Mouse (Mus musculus) heart, postnatal 25 days (tissue): Measurements from ENCODE around the gene Wwp2. TPM values are rescaled to one million over a fixed set of nuclear protein-coding genes. Genes with fewer than 3 reads are reported as not detected.

Source experiments
- DNase-seq: peaks from one replicate; pipeline ENCODE4 v3.0.0; 2022; ENCODE audit warnings: low spot score
- intact Hi-C: fragments of 180-260 bp; cut with DNase I; formaldehyde crosslinking; loops from one replicate; pipeline ENCODE4 v1.15.1; 2025
- total RNA-seq, 2 experiments: library from RNA; stranded (reverse); gene quantifications; 2 replicates each; pipeline ENCODE4 v1.2.3; 2021

Gene Wwp2
- total RNA-seq, 2 experiments from 2014 or later = 20.1 to 22.7 TPM

DNA sequence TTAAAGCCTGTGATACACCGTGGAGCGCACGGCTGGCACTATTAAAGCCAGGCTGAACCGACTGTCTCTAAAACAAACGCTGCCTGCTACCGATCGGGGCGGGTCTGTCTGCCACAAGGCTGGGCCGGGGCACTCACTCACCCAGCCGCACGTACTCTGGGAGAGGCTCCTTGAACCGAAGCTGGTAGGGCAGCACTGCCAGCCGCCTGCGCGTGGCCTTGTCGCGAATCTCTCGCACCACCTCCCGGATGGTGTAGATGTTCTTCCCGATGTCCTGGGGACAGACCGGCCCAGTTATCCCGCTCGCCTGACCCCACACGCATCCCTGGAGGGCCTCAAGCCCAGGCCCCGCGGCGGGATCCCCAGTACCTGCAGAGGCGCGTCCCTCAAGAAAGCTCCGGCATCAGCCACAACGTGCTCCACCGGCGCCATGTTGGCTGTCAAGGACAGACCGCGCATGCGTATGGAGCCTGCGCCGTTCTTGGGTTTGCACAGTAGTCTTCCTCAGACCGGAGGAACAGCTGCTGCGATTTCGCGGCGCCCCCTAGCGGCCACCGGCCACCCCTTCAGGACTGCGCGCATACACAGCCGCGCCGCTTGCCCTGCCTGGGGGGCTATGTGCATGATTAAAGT lies 11.5 kb upstream of the Wwp2 start, which contains the start of gene Nob1:
Gene Nob1, minus strand, starts transcription at position 455 of the 633 bp plus-strand sequence.
- intact Hi-C loops = loop anchor here (2.0 to 5.0 kb wide), 3 partner anchors 36 to 322 kb away; no protein-coding TSS in a partner anchor
- DNase-seq = peak; percentile 90

DNA sequence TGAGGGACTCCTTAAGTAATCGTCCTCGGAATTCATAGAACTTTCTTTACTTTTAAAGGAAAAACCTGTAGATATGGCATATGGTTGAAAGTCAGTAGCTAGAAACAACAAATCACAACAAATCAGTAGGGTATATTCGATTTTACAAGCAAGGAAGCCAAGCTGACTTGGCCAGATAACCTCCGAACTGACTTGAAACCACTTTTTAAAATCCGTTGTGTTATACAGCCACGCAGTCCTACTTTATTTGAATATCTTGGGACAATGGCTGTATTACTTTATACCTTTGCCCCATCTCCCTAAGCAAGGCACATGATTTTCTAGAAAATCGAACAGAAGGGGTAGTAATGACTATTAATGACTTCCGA lies 11.0 kb upstream of the Wwp2 start:
- DNase-seq = no peak
- intact Hi-C loops = loop anchor here (2.0 kb wide), 2 partner anchors 36 to 312 kb away; no protein-coding TSS in a partner anchor

DNA sequence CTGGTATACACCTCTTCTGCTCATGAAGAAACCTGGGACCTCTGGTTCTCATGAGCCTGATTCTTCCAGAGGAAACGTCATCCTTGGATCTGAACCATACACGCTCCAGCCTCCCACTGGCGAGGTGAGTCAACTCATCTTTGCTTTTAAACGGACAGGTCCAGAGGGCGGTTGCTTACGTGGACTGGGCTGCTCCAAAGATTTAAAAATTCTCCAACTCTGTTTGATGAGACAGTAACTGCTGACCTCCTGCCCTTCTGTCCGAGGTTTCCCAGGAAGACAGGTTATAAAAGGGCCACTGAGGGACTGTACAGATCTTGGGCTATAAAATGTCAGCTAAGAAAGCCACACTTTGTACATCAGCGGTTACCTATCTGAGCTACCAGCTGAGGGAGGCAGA lies 5.3 kb upstream of the Wwp2 start:
- DNase-seq = no peak
- intact Hi-C loops = no loop called here

DNA sequence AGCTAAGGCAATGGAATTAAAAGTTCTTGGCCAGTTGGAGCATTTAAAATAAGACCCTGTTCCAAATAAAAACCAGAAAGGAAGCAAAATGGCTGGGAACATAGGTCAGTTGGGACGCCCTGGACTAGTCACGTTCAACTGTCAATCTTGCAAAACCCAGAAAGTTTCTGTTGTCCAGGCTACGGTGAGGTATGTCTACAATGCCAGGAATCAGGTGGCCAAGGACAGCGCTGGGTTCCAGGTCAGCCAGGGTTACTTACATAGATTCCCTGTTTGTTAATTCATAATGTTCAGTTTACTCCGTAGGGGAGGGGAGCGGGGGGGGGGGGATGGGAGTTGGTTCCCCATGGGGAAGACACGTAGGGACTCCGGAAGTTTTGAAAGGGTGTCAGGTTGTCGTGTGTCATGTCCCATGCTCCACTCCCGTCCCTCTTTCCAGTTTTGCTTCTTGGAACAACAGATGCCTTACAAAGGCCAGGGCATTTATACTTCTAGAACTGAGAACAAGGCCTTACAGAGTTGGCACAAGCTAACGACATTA lies 674 bp upstream of the Wwp2 start:
- intact Hi-C loops = no loop called here
- no peak for DNase-seq

DNA sequence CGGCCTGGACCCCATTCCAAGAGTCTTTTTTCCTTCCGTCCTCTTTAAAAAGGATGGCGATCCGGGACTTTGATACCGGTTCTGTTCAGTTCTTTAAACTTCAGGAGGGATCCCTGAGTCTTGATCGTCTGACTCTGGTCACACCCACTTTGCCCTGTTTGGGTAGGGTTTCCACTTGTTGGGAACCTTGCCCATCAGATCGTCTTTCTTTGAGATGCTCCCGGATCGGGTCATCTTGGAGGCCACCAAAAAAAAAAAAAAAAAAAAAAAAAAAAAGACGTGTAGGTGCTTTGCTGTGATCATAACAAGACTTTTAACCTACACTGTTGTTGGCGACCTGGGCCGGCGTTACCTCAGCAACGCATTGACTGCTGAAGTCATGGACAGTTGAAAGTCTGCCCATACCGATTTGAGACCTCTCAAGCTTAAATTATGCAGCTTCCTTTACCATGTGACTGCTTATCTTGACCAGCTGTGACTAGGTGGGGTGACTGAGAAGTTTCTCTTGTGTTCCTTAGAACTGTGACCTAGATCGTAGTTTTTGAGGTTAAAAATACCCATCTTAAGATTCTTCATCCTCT lies 766 bp downstream of the Wwp2 start:
- intact Hi-C loops = no loop called here
- DNase-seq = no peak

DNA sequence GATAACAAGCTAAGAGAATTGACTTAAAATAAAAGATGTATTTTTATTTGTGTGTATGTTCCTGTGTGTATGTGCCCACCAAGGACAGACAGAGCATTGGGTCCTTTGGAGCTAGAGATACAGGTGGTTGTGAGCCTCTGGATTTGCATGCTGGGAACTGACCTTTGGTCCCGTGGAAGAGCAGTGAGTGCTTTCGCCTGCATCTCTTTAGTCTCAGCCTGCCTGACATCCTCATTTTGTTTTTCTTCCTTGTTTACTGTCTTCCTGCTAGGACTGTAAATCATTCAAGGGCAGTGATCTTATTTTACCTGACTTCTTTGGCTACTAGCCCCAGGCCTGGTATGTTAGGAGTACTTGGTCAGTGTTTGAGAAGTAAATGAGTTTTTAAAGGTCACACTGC lies 1.5 kb downstream of the Wwp2 start:
- no peak for DNase-seq
- intact Hi-C loops = no loop called here

DNA sequence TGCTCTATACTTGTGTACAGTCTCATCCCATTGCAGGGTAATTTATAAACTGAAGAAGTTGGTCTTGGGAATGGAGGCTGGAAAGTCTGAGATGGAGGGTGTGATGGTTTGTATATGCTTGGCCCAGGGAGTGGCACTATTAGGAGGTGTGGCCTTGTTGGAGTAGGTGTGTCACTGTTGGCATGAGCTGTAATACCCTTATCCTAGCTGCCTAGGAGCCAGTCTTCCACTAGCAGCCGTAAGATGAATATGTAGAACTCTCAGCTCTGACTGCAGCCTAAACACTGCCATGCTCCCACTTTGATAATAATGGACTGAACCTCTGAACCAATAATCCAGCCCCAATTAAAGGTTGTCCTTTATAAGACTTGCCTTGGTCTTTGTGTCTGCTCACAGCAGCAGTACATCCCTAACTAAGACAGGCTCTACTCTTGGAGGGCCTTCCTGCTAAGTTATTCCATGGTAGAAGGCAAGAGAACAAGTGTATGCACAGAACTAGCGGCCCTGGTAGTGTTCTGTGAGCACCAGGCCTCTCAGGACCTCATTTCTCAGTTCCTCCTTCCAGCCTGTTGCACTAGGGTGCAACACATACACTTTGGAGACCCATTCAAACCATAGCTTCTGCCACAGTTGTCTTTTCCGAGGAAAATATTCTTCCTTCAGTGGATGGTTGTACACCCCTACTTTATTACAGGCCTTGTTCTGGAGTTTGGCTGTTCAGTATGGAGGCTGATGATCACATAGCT lies 3.9 kb downstream of the Wwp2 start:
- DNase-seq = no peak
- intact Hi-C loops = no loop called here

DNA sequence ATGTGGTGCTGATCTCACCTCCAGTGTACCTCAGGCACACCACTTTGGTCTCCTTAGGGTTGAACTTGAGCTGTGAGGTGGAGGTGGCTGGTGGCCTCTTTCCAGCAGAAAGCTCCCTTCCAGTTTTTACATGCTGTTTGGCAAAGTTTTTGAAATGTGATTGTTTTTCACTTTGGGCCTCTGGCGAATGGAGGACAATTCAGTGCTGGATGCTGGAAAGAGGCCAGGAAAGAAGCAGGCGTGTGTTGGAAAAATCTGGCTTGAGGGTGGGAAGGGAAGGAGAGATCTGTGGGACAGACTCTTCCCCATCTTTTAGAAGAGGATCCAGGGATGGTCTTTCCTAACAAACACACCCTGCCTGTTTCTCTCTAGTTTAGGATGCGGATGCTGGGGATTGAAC lies 8.5 kb downstream of the Wwp2 start:
- no peak for DNase-seq
- intact Hi-C loops = no loop called here

DNA sequence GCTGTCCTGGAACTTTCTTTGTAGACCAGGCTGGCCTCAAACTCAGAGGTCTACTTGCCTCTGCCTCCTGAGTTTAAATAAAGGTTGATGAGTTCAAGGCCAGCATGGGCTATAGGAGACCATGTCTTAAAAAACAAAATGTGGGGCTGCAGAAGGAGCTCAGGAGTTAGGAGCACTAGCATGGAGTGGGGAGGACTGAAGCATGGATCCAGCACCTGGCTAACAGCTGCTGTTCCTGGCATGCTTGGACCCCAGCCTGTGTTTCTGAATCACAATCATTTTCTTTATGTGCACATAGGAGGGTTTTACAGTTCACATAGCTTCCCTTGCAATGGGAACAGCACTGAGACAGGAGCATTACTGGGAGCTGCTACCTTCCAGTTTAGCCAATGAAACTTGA lies 11.5 kb downstream of the Wwp2 start:
- DNase-seq = no peak
- intact Hi-C loops = no loop called here

DNA sequence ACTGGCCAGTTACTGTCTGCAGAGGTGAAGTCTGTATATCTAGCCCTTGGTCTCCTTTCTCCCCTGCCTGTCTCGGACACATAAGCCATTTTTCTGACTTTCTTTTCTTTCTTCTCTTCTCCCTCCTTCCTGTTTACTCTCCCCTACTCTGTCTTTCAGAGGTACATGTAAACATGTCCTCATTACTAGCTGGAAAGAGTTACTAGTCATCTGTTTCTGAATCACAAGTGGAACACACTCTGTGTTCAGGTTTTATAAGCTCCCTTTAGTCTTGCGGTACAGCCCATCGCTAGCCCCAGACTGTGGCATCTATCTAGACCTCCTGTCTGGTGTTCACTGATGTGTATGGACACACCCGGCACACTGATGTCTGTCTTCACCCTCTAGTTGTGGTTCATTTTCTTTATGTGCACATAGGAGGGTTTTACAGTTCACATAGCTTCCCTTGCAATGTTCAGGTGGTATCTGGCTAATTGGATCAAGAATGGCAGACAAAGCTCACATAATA lies 12.3 kb downstream of the Wwp2 start:
- intact Hi-C loops = no loop called here

DNA sequence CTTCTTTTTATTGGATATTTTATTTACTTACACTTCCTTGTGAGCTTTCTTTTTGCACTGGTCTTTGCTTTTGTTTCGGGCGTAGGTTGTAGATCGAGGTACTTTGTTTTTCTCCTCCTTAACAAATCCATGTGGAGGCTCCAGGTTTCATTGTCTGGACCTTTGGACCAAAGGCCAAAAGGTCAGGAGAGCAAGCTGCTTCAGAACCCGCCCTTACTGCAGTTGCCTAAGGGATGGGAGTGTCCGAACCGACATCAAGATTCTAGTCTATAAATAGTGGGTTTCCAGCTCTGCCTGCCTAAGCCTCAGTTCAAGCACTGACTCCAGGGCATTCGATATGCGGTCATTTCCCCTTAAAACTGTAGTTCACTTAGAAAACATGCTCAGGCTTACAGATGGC lies 13.0 kb downstream of the Wwp2 start:
- no peak for DNase-seq
- intact Hi-C loops = no loop called here

More for the DNA sequence above, 12.3 kb downstream of the Wwp2 start:
- no peak for DNase-seq

DNA sequence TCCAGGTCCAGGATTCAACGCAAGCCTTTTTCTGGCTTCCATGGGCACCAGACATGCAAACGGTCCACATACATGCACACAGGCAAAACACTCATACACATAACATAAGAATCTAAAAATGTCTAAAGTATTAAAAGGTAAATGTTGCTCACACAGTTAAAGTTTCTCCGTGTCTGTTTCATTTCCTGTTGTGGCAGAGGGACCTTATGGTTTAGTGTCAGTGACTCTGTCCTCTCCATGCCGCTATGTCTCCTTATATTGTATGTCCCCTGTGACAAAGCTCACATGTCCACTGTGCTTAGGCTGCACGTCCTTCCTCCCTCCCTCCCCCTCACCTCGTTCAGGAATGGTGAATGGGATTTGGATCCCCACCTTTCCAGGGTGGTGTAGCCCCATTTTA lies 13.5 kb downstream of the Wwp2 start:
- intact Hi-C loops = no loop called here
- no peak for DNase-seq

DNA sequence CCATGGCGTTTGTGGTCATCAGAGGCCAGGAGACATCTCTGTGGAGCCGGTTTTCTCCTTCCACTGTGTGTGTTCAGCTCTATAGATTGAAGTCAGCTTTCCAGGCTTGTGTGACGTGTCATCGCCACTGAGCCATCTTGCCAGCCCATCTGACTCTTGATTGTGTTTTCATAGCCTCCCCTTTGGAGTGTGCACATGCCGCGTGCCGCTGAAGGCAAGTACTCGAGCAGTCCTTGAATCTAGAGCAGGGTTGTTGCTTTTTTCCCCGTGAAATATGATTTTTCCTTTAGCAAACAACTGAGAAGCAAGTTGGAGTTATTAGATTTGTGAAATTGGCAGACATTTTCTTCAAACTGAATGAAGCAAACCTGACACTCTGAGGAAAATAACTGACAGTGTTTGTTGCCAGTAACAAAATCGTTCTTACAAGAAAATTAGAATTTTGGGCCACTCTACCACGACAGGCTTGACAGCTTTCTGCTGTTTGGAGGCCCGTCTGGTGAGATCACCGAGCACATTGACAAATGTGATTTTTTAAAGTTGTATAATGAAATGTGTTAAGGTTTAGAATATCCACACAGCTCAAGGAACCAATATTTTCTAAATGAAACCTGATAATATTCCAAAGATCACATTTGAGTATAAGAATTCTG lies 15.4 kb downstream of the Wwp2 start:
- intact Hi-C loops = no loop called here

DNA sequence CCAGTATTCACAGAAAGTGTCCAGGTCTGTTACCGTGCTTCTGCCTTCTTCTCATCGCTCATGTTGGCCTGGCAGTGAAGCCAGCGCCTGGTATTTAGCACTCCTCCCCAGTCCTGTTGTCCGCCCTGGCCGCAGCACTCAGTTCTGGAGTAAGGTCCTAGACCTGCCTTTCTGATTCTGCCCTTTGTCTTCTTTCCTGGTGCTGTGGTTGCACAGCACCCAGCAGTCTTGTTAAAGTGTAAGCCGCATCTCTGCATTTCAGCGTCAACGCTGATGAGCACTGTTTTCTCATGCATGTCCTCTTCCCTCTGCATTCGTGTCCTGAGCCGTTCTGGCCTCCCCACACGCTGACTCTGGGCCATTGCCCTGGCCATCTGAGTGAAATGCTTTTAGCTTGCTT lies 17.2 kb downstream of the Wwp2 start:
- DNase-seq = no peak

More for the DNA sequence above, 15.4 kb downstream of the Wwp2 start:
- no peak for DNase-seq

DNA sequence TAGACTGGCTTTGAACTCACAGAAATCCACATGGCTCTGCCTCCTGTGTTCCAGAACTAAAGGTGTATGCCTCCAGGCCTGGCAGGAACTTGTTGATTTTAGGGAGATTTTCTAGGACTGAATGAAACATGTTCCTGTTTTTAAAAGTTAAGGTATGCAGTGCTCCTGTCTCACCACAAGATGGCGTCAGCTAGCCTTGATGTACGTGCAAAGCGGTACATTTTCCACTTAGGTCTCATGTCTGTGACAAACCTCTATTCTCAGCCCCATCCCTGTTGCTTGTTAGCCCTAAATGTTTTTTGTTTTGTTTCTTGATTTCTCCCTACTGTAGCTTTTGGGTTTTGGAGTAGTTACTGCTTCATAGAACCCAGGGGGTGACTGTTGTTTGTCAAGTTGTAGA lies 19.1 kb downstream of the Wwp2 start:
- intact Hi-C loops = loop anchor here (1.0 kb wide), 2 partner anchors 117 to 121 kb away; no protein-coding TSS in a partner anchor
- no peak for DNase-seq

More for the DNA sequence above, 17.2 kb downstream of the Wwp2 start:
- intact Hi-C loops = no loop called here

DNA sequence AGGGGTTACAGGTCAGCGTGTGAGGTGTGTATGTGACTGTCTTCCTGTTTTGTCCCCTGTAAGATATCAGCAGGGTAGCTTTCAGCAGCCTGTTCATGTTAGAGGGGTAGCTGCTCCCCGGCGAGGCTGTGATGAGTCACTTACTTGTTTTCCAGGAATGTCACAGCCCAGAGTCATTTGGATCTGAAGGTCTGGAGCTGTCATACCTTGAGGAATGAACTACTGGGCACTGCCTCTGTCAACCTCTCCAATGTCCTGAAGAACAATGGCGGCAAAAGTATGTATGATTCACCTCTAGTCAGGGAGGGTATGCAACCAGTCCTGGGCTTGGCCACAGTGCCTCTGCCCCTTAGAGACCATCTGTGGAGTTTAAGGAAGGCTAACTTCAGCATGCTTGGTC lies 21.6 kb downstream of the Wwp2 start:
- intact Hi-C loops = no loop called here
- no peak for DNase-seq

DNA sequence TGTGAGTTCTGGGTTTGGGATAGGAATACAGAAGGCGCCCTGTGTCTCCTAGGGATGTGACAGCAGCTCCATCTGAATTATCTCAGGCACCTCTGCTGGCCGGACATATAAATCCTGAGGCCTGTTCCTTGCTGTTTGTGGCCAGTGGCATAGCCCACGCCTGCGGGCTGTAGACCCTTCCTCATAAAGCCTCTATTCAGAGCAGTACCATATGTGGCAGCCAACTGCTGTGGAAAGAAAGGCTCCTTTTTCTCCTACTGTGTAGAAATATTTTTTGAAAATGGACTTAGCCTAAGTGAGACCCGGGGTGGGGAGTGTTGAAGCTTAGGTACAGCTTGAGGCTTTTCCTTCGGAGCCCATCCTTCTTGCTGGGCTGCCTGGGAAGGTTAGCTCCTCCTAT lies 22.1 kb downstream of the Wwp2 start:
- DNase-seq = no peak
- intact Hi-C loops = no loop called here

DNA sequence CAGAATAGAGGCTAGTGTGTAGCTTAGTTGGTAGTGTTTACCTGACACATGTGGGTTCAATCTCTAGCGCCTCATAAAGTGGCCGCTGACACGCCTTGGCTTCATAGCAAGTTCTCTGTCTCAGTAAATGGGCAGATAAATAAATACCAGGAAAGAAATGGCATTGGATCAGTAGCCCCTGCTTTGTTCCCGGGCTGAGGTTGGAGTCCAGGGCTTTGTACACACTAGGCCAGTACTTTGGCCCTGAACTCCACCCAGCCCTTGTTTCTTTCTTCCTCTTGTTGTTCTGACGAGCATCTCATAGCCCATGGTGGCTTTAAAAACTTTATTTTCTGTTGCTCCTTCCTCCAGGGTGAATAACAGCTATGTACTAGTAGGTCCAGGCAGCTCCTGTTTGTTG lies 26.3 kb downstream of the Wwp2 start:
- DNase-seq = no peak
- intact Hi-C loops = no loop called here

DNA sequence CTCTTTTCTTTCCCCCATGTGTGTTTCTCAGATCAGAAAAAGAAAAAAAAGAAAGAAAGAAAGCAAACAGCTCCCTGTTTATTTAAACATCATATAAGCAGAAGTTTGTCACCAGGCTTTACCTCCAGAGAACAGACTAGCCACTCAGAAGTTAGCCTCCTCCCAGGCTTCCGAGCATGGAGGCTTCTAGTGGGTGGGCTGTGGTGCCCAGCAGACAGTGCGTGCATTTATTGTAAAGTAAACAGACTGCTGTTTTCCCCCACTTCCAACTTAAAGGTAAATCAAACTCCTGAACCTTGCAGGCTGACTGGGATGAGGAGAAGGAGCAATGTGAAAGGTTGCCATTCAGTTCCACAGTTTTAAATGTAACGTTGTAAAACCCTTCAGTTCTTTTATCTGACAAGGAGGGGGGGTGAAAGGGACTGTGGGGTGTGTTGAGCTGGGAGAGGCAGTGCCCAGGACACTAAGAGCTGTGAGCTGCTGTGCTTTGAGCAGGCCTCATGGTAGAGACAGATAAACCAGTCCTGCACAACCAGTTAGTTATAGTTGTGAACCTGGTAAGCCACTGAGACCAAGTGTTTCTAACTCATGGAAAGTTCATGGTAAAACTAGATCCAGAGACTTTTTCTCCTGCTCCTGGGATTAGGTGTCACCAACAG lies 29.3 kb downstream of the Wwp2 start:
- intact Hi-C loops = no loop called here

DNA sequence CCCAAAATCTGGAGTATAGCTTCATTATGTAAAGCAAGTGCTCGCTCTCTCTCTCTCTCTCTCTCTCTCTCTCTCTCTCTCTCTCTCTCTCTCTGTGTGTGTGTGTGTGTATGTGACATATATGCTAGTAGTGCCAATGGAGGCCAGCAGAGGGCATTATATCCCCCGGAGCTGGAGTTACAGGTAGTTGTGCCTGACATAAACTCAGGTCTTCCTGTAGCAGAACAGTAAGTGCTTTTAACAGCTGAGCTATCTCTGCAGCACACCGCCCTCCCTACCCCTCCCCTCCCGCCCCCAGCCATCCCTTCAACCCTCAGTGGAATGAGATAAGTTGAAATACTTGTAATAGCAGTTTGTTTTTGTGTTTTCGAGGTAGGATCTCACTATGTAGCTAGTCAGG lies 30.5 kb downstream of the Wwp2 start:
- intact Hi-C loops = no loop called here

More for the DNA sequence above, 29.3 kb downstream of the Wwp2 start:
- DNase-seq = no peak

More for the DNA sequence above, 30.5 kb downstream of the Wwp2 start:
- DNase-seq = no peak
